Mouse (Mus musculus) kidney, adult 2 months (tissue): ENCODE results near the gene Cs.

Experiments
- CTCF ChIP-seq: fragments of 200-500 bp; conservative IDR thresholded peaks from 2 replicates; pipeline ENCODE4 v1.5.1; 2011; ENCODE audit warnings: low read depth, mild to moderate bottlenecking, control low read depth, low read length, moderate library complexity, mixed read lengths; ENCODE audit not compliant: insufficient read depth, insufficient read length
- POLR2A ChIP-seq: fragments of 200-500 bp; IDR thresholded peaks from one replicate; pipeline ENCODE4 v1.6.1; 2011; ENCODE audit warnings: low read depth, low read length, control low read depth

DNA sequence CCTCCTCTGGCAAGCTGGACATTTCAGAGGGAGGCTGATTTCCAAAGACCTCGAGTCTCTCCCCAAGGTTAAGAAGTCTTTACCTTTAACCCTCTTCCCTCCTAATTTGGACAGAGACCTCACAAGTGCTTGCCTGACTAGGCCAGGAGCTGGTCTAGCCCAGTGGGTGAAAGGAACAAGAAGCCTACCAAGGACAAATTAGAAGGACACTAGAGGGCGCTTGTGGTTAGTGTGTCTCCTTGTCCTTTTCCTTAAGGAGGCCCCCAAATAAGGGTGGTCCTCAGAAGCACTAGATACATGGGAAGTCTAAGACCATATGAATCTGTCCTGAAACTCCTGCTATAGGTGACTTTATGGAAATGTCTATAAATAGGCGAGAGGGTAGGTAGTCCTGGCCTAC is 25.0 kb downstream of the Cs start:
- peak; percentile 40 for TF ChIP-seq CTCF
- TF ChIP-seq POLR2A: no peak
